Mouse (Mus musculus) brain, embryonic 14.5 days (tissue): Measurements from ENCODE around the gene Saa4.

ENCODE experiments used
- CTCF ChIP-seq: fragments of 200-500 bp; IDR thresholded peaks from 2 replicates; pipeline ENCODE4 v1.5.1; 2012; ENCODE audit warnings: inconsistent platforms, mild to moderate bottlenecking, moderate library complexity, borderline replicate concordance; ENCODE audit not compliant: insufficient read depth, insufficient read length; ENCODE audit errors: extremely low read depth
- POLR2A ChIP-seq: fragments of 200-500 bp; IDR thresholded peaks from 2 replicates; pipeline ENCODE4 v1.6.1; 2012; ENCODE audit warnings: mild to moderate bottlenecking, inconsistent platforms, borderline replicate concordance; ENCODE audit not compliant: poor library complexity, insufficient read depth, insufficient read length, severe bottlenecking; ENCODE audit errors: extremely low read depth

- no peak for TF ChIP-seq CTCF
- no peak for TF ChIP-seq POLR2A
These were observed 9.0 kb downstream of the Saa4 start for GRCm38 (mm10) chr7:46723354-46723753.
